Mouse (Mus musculus): ENCODE data around the gene Camta1. TPM values are rescaled to one million over a fixed set of nuclear protein-coding genes. Genes with fewer than 3 reads are reported as not detected.

Camta1 gene
- total RNA-seq, 2 experiments from 2014 or later: 234 to 244 TPM

GRCm38 (mm10) chr4:151709269-151709668 is 152.4 kb downstream of the Camta1 start:
- DNase-seq (ENCODE audit: low spot score): no peak
- intact Hi-C loops (cut with DNase I): no loop called here

DNA sequence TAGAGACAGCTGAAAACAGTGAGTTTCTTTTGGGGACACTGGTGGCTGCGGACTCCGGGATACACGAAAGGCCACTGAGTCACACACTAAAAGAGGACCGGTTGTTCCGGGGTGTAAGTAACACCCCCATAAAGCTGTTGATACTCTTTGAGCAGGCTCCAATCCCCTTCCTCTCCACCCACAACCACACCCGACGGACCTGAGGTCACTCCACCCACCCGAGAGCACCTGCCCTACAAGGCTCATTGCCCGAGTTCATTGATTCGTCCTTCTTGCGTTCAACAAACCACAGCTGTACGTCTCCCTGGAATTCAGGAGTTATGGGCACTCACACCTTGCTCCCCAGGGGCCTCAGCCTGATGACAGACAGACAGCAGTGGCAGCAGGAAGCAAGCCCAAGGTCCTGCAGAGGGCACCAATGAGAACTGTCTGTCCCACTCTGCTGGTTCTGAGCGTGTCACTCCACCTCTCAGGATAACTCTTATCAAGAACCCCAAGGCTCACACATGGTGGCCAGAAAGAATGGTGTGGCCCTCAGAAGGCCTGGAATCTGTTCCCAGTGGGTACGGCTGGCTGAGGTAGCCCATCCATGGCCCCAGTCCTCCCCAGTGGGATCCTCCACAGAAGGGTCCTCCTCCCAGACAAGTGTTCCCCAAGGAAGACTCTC is 158.5 kb downstream of the Camta1 start:
- intact Hi-C loops (cut with DNase I): loop anchor here (5.0 kb wide), 1 partner anchor 91 kb away; no protein-coding TSS in a partner anchor
- DNase-seq (ENCODE audit: low spot score): no peak

DNA sequence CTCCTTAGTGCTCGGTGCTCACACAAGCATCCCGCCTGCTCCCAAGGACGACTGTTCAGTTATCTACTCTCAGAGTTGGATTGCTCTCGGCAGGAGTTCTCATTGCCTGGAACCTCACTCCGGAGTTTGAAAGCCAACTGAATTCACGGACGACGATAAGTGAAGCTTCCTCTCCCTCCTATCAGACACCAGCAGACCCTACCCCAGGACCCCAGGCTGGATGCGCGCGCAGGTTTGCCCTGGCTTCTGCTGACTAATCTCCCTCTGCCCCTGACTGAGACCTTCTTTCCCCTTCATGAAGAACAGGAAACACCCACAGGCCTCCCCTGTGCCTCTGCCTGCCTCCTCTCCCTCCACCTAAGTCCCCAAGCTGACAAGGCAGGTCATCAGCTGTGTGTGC is 159.2 kb downstream of the Camta1 start:
- DNase-seq (ENCODE audit: low spot score): no peak
- intact Hi-C loops (cut with DNase I): loop anchor here (5.0 kb wide), 1 partner anchor 90 kb away; no protein-coding TSS in a partner anchor

- intact Hi-C loops (cut with DNase I): no loop called here
- no peak for DNase-seq (ENCODE audit: low spot score)
Measured at GRCm38 (mm10) chr4:151695984-151696383, 165.7 kb downstream of the Camta1 start.

DNA sequence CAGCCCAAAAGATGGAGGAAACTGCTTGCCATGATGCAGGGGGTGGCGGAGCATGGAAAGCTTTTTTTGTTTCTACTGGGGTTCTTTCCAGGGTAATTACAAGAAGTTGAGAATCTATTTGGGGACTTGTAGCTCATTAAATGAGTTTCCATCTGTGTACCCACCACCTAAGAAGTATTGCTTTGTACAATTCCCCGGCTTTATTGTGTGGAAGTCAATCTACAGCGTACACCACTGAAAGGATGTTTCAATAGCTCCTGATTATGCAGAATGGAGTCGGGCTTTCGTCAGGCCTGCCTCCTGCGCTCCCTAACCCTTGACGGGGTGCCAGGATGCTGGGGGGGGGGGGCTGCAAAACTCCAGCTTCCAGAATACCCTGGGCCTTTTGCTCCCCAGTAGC is 167.1 kb downstream of the Camta1 start:
- intact Hi-C loops (cut with DNase I): no loop called here
- no peak for DNase-seq (ENCODE audit: low spot score)

- no peak for DNase-seq (ENCODE audit: low spot score)
- intact Hi-C loops (cut with DNase I): no loop called here
Measured at GRCm38 (mm10) chr4:151694047-151694446, 167.6 kb downstream of the Camta1 start.

- intact Hi-C loops (cut with DNase I): no loop called here
- DNase-seq (ENCODE audit: low spot score): no peak
Measured at GRCm38 (mm10) chr4:151690041-151690440, 171.6 kb downstream of the Camta1 start.

DNA sequence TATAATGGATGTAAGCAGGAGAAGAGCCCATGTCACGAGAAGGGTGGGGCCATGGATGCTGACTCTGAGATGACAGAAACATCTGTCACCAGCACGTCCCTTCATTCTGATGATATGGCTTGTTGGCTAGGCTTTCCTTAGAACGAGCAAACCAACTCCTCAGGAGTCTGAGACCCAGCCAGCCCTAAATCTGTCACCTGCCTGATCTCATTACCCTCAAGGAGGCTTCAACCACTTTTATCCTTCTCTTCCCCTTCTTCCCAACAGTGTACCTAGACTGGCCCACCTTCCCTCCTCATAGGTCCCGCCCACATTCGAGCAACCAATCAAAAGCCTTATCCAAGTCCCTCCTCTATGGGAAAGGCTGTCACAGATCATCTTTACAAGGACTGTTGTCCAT is 173.5 kb downstream of the Camta1 start:
- DNase-seq (ENCODE audit: low spot score): no peak
- intact Hi-C loops (cut with DNase I): loop anchor here (5.0 kb wide), 1 partner anchor 49 kb away; no protein-coding TSS in a partner anchor

- intact Hi-C loops (cut with DNase I): no loop called here
- DNase-seq (ENCODE audit: low spot score): no peak
Measured at GRCm38 (mm10) chr4:151684596-151684995, 177.1 kb downstream of the Camta1 start.

- DNase-seq (ENCODE audit: low spot score): no peak
- intact Hi-C loops (cut with DNase I): no loop called here
Measured at GRCm38 (mm10) chr4:151682831-151683488, 178.7 kb downstream of the Camta1 start.

DNA sequence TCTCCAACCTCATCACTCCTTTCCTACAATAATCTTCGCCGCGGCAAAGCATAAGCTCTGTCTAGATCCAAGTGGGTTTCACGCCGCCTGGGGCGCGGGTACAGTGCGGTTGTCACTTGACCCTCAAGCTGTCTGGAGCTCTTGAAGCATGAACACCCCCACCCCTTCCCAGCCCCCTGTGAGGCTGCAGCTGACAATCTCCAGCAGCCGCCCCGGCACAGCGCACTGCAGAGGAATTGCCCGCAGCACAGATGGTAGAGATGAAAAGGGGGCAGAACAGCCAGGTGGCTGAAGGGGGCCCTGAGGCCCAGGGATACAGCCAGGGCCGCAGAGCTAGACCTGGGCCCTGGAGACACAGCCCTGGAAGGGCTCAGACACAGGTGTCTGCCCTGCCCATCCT is 189.2 kb downstream of the Camta1 start:
- intact Hi-C loops (cut with DNase I): no loop called here
- DNase-seq (ENCODE audit: low spot score): no peak

DNA sequence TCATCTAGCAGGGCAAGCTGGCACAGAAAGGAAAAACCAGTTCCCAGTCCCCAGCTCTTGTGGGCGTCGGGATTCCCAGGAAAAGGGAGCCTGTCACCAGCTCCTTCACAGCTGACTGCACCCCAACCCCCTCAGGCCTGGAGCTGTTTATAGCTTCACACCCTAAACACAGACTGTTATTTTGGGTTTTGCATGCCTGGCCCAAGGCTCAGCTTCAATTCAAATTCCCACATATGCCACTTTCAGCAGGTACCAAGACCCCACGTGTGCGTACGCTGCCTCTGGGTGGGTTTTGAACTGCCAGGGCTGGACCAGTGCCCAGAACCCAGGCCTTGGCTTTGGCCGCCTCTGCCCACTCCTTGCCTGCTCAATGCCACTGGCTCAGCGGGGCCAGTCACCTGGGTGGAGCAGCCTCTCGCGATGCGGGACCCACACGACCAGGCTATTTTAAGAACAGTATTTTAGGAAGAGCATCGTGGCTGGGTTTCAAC is 195.2 kb downstream of the Camta1 start:
- intact Hi-C loops (cut with DNase I): no loop called here
- peak; percentile 30 for DNase-seq (ENCODE audit: low spot score)

DNA sequence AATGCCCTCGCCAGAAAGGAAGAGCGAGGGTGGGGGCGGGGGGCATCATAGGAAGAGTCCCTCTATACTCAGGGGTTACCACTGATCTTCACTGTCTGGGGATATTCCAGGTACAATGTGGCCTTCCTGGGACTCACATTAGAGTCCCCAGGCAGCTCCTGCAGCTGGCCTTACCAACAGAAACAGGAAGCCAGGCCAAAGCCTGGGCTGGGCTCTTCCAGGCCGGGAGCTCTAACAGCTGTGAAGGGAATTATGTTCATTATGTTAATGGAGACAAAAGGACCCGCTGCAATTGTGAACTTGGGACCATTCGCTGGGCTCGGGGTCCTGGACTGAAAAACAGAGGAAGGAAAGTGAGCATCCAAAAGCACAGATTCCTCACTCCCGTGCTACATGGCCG is 200.2 kb downstream of the Camta1 start:
- intact Hi-C loops (cut with DNase I): no loop called here
- no peak for DNase-seq (ENCODE audit: low spot score)

GRCm38 (mm10) chr4:151656427-151656826 is 205.2 kb downstream of the Camta1 start:
- intact Hi-C loops (cut with DNase I): no loop called here

GRCm38 (mm10) chr4:151655637-151656385 is 205.9 kb downstream of the Camta1 start:
- intact Hi-C loops (cut with DNase I): no loop called here
- DNase-seq (ENCODE audit: low spot score): no peak

More at GRCm38 (mm10) chr4:151656427-151656826, 205.2 kb downstream of the Camta1 start:
- no peak for DNase-seq (ENCODE audit: low spot score)

DNA sequence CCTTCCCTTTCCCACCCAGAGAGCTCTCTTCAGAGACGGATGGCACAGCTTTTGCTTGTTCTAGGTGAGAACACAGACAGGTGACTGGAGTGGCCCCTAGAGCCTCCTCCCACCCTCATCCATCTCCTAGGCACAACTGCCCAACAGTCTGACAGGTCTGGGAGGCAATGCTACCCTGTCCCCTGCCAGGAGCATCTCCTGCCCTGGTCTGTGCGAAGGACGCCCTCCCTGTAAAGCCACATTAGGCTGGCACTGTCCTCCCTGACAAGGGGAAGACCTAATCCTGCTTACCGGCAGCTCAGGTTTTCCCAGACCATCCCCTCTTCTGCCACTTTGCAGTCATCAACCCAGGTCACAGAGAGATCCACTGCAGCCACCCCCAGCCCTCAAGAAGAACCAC is 206.4 kb downstream of the Camta1 start:
- no peak for DNase-seq (ENCODE audit: low spot score)
- intact Hi-C loops (cut with DNase I): no loop called here

- DNase-seq (ENCODE audit: low spot score): no peak
- intact Hi-C loops (cut with DNase I): no loop called here
Measured at GRCm38 (mm10) chr4:151642418-151642817, 219.3 kb downstream of the Camta1 start.

DNA sequence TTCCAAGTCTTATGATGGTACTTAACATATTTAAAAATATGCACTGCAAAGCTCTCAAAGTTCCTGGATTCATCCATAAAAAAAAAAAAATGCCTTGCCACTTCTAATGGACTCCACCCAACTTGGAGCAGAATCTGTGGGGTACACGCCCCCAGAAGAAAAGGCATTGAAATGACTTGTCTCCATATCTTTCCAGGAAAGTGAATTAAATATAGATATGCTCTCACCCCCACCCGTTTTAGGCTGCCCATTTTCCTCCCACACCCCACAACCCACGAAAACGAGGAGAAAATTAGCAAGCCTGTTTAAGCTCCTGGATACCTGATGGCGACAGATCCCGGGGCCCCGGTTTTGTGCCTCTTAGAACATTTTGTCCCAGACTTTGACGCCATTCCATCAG is 220.7 kb downstream of the Camta1 start:
- no peak for DNase-seq (ENCODE audit: low spot score)
- intact Hi-C loops (cut with DNase I): no loop called here

GRCm38 (mm10) chr4:151638941-151639340 is 222.7 kb downstream of the Camta1 start:
- no peak for DNase-seq (ENCODE audit: low spot score)
- intact Hi-C loops (cut with DNase I): no loop called here

DNA sequence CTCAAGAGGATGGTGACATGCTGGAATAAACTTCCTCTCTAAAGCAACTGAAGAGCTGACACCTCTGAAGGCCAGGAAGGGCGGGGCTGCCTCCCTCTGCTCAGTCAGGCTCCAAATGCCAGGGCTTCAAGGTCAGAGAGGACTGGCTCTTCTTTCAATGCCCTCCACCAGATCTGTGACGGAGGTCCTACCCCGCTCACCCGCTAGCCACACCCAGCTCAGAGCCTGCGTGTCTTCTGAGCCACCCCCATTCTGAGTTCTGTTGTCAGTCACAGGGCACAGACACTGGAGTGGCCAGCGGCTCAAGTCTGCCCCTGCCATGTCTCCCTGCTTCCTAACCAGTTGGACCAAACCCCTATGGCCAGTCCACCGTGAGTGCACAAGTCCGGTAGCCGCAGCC is 224.3 kb downstream of the Camta1 start:
- DNase-seq (ENCODE audit: low spot score): no peak
- intact Hi-C loops (cut with DNase I): no loop called here

GRCm38 (mm10) chr4:151634771-151635170 is 226.9 kb downstream of the Camta1 start:
- intact Hi-C loops (cut with DNase I): no loop called here
- peak; percentile 19 for DNase-seq (ENCODE audit: low spot score)
